Mouse (Mus musculus) kidney, postnatal 0 days (tissue): ENCODE results near the gene Atp6v0c. TPM values are rescaled to one million over a fixed set of nuclear protein-coding genes. Genes with fewer than 3 reads are reported as not detected.
A peak's percentile ranks its signal among the peaks of the same experiment; 100 is the strongest.

ENCODE experiments used
- ATAC-seq: fragments of 200-750 bp; cut with Nextera tagmentation; replicated peaks from 2 replicates; pipeline ENCODE4 v1.8.0; 2017; ENCODE audit warnings: low read depth, moderate number of reproducible peaks, moderate TSS enrichment, moderate library complexity; ENCODE audit not compliant: low FRiP score
- DNase-seq: peaks from one replicate; pipeline ENCODE4 v3.0.0-alpha.2; 2016; ENCODE audit warnings: low spot score
- H3K27ac ChIP-seq: fragments of 300-500 bp; sonication (generic); 2 replicates; pipeline ENCODE4 v1.5.1; 2014; ENCODE audit warnings: mild to moderate bottlenecking
- H3K27me3 ChIP-seq: fragments of 300-500 bp; sonication (generic); 2 replicates; pipeline ENCODE4 v1.6.1; 2014; ENCODE audit warnings: low read length, mixed read lengths; ENCODE audit not compliant: insufficient read depth
- H3K36me3 ChIP-seq: fragments of 300-500 bp; sonication (generic); 2 replicates; pipeline ENCODE4 v1.6.1; 2014; ENCODE audit warnings: low read length, mixed read lengths; ENCODE audit not compliant: insufficient read depth
- H3K4me1 ChIP-seq: fragments of 300-500 bp; sonication (generic); replicated peaks from 2 replicates; pipeline ENCODE4 v1.6.1; 2014; ENCODE audit warnings: antibody characterized with exemption, low read length, mixed read lengths; ENCODE audit not compliant: insufficient read depth
- H3K4me2 ChIP-seq: fragments of 300-500 bp; sonication (generic); 2 replicates; pipeline ENCODE4 v1.6.1; 2014; ENCODE audit warnings: mild to moderate bottlenecking, low read length, moderate library complexity, mixed read lengths
- H3K4me3 ChIP-seq: fragments of 300-500 bp; sonication (generic); replicated peaks from 2 replicates; pipeline ENCODE4 v1.5.1; 2014; ENCODE audit warnings: low read depth, low read length
- H3K9ac ChIP-seq: fragments of 300-500 bp; sonication (generic); 2 replicates; pipeline ENCODE4 v1.6.1; 2014; ENCODE audit warnings: low read depth, low read length
- H3K9me3 ChIP-seq: fragments of 300-500 bp; sonication (generic); replicated peaks from 2 replicates; pipeline ENCODE4 v1.6.1; 2016; ENCODE audit warnings: low read length, inconsistent platforms, mixed read lengths
- CTCF ChIP-seq: IDR thresholded peaks from 2 replicates; pipeline ENCODE4 v1.5.1; 2016; ENCODE audit warnings: antibody characterized with exemption, low read depth, mild to moderate bottlenecking, moderate library complexity
- WGBS: fragments of 180-500 bp; shearing (Covaris S2); extraction: QIAGEN DNeasy Blood & Tissue Kit; methylation state at CpG from one replicate; pipeline ENCODE4 v1.1.7; 2014; 5-methylcytosine and 5-hydroxymethylcytosine counted together
- polyA plus RNA-seq: library from polyadenylated mRNA; unstranded; fragments of >200 nt; fragmentation: Nextera tagmentation; extraction: Ambion mirVana; gene quantifications from 2 replicates; pipeline ENCODE4 v1.2.1, GENCODE M21; 2015

Atp6v0c gene
- polyA plus RNA-seq, 1 experiment from 2014 or later, result 974 TPM

DNA sequence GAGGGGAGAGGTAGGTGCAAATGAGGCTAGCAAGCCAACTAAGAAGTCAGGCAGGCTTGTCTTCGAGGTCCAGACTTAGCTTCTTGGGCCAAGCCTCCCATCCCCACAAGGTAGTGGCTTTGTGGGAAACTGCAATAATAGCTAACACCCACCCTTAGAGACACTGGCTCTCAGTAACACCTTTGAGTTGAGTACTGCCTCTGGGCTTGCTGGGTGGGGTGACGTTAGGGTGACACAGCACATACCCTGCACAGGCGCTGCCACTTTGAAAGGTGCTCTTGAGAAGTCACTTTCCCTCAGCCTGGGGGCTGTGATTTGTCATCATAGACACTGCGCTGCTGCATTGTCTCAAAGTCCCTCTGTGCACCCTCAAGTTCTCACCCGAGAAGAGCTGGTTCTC, 24.3 kb upstream of the Atp6v0c start:
- Histone ChIP-seq H3K4me1 (no peaks in the 10 kb centered on the region), H3K36me3 (no peaks in the 10 kb centered on the region), H3K9me3 (no peaks in the 10 kb centered on the region), H3K27ac (no peak overlapping the region), H3K4me2 (no peak overlapping the region), H3K27me3 (no peaks in the 10 kb centered on the region), H3K9ac (no peak overlapping the region), H3K4me3 (no peak overlapping the region)
- WGBS, result 81% methylated on average over 5 of the region's 5 CpGs
- DNase-seq (no peak), ATAC-seq (no peak)
- TF ChIP-seq CTCF, result no peak

DNA sequence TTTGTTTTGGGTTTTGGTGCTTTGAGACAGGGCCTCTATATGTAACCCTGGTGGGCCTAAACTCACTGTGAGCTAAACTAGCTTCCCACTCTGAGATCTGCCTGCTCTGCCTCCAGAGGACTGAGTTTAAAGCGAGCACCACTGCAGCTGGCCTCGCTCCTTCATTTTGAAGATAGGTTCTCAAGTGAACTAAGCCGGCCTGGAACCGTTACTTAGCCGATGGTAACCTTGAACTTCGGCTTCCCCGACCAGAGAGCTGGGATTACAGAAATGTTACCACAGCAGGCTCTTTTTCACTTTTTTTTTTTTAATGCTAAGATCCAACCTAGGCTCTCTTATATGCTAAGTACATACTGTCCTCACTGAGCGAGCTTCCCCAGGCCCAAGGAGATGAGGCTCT, 23.8 kb upstream of the Atp6v0c start:
- no peaks in the 10 kb centered on the region for H3K9me3 ChIP-seq
- H3K9ac ChIP-seq, result no peak overlapping the region
- DNase-seq (no peak), ATAC-seq (no peak)
- H3K4me1 ChIP-seq, result no peaks in the 10 kb centered on the region
- whole genome bisulfite sequencing, result 88% methylated on average over 8 of the region's 8 CpGs
- no peak for TF ChIP-seq CTCF
- no peaks in the 10 kb centered on the region for H3K36me3 ChIP-seq
- H3K4me2 ChIP-seq, result no peak overlapping the region
- H3K27me3 ChIP-seq, result no peaks in the 10 kb centered on the region
- H3K4me3 ChIP-seq, result no peak overlapping the region
- H3K27ac ChIP-seq, result no peak overlapping the region

DNA sequence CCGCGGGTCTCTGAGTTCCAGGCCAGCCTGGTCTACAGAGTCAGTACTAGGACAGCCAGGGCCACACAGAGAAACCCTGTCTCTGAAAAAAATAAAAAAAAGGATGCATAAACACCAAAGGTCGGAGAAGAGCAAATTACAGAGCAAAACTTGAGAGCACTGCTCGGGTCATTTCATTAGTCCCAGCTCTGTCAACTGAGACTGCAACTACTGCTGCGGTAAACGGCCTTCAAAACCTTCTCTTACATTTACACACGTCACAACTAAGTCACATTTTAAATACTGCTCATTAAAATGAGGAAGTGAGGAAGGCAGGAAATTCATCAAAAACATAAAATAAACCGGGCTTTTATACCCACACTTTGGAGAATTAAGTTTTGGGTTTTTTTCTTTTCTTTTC, 23.3 kb upstream of the Atp6v0c start:
- H3K4me2 ChIP-seq, result no peak overlapping the region
- H3K9ac ChIP-seq, result no peak overlapping the region
- no peak for DNase-seq
- 59% methylated on average over 8 of the region's 8 CpGs for WGBS
- no peak for TF ChIP-seq CTCF
- no peaks in the 10 kb centered on the region for H3K9me3 ChIP-seq
- H3K36me3 ChIP-seq, result no peaks in the 10 kb centered on the region
- H3K27ac ChIP-seq, result no peak overlapping the region
- H3K4me1 ChIP-seq, result no peaks in the 10 kb centered on the region
- ATAC-seq, result no peak
- H3K27me3 ChIP-seq, result no peaks in the 10 kb centered on the region
- H3K4me3 ChIP-seq, result no peak overlapping the region

DNA sequence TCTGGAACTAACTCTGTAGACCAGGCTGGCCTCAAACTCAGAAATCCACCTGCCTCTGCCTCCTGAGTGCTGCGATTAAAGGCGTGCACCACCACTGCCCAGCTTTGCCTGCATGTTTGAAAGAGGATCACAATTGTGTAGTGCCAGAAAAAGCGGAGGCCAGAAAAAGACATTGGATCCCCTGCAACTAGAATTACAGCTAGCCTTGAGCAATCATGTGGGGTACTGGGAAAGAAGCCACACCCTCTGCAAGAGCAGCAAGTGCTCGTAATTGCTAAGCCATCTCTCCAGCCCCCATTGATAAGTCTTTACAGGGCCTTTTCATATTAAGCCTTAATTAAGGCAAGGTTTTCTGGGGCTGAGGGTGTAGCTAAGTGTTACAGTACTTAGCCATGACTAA, 22.0 kb upstream of the Atp6v0c start:
- Histone ChIP-seq H3K4me3 (no peak overlapping the region), H3K4me2 (no peak overlapping the region), H3K27ac (no peak overlapping the region), H3K9ac (no peak overlapping the region), H3K36me3 (no peaks in the 10 kb centered on the region), H3K9me3 (no peaks in the 10 kb centered on the region), H3K4me1 (no peaks in the 10 kb centered on the region), H3K27me3 (no peaks in the 10 kb centered on the region)
- no peak for TF ChIP-seq CTCF
- no peak for ATAC-seq
- no peak for DNase-seq
- 67% methylated on average over 4 of the region's 4 CpGs for WGBS

DNA sequence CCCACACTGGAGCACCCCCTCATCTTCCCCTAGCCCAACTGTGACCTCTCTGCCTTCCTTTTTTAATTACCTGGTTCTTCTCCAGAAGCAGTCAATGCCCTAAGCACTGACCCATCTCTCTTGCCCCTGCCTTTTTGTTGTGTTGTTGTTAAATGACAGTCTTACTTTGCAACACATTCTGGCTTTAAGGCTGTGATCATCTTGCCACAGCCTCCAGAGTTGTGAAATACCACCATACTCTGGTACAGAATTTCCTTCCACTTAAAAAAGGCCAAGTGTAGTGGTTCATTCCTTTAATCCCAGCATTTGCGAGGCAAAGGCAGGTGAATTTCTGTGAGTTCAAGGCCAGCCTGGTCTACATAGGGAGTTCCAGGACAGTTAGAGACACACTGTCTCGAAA, 21.4 kb upstream of the Atp6v0c start:
- ATAC-seq (no peak), DNase-seq (no peak)
- Histone ChIP-seq H3K9me3 (no peaks in the 10 kb centered on the region), H3K36me3 (no peaks in the 10 kb centered on the region), H3K27me3 (no peaks in the 10 kb centered on the region), H3K9ac (no peak overlapping the region), H3K4me3 (no peak overlapping the region), H3K27ac (no peak overlapping the region), H3K4me1 (no peaks in the 10 kb centered on the region), H3K4me2 (no peak overlapping the region)
- TF ChIP-seq CTCF, result no peak
- 85% methylated on average over 2 of the region's 2 CpGs for WGBS

DNA sequence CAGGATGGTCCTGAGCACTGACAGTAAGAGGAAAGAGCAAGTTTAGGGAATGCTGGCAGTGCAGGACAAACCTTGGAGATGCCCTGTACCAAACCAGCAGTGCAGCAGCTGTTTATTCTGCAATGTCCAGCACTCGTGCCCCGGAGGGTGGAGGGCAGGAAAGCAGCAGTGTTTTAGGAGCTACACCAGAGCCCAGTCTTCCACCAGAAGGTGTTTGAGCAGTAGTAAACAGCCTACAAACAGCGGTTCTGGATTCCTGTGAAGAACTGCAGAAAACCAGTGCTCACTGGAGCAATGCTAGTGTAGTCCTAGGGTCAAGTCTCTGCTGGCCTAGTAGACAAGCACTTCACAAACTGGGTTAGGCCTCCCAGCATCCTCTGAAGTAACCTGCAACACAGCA, 4.8 kb upstream of the Atp6v0c start:
- no peak overlapping the region for H3K4me2 ChIP-seq
- no peaks in the 10 kb centered on the region for H3K9me3 ChIP-seq
- H3K27me3 ChIP-seq, result no peaks in the 10 kb centered on the region
- H3K9ac ChIP-seq, result no peak overlapping the region
- TF ChIP-seq CTCF, result no peak
- no peaks in the 10 kb centered on the region for H3K36me3 ChIP-seq
- ATAC-seq (no peak), DNase-seq (no peak)
- H3K27ac ChIP-seq, result no peak overlapping the region
- no peaks in the 10 kb centered on the region for H3K4me1 ChIP-seq
- 77% methylated on average over 3 of the region's 3 CpGs for WGBS
- H3K4me3 ChIP-seq, result no peak overlapping the region

DNA sequence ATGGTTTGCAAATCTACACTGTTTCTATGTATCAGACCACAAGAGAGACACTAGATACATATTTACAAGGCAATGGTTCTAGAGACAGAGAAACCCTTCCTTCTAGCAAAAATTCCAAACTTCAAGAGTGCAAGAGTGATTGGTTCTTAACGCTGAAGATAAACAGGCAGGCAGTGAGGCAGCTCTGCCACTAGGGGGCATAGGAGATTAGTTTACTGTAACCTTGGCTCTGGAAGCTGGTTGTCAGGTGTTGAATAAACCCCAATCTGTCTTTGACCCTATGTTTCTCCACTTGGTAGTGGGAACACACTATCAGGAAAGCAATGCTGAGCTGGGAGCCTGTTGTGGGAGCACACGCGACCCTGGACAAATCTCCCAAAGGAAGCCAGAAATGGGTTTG, 3.9 kb upstream of the Atp6v0c start:
- Histone ChIP-seq H3K4me1 (no peaks in the 10 kb centered on the region), H3K4me2 (no peak overlapping the region), H3K27me3 (no peaks in the 10 kb centered on the region), H3K9me3 (no peaks in the 10 kb centered on the region), H3K36me3 (no peaks in the 10 kb centered on the region), H3K27ac (no peak overlapping the region), H3K4me3 (no peak overlapping the region), H3K9ac (no peak overlapping the region)
- WGBS, result 4% methylated on average over 3 of the region's 3 CpGs
- peak; percentile 89 for DNase-seq
- ATAC-seq, result no peak
- peak; percentile 98 for TF ChIP-seq CTCF
